Mouse (Mus musculus): ENCODE results near the gene Psmb5. TPM values are rescaled to one million over a fixed set of nuclear protein-coding genes. Genes with fewer than 3 reads are reported as not detected.

Psmb5 gene
- total RNA-seq, 2 experiments from 2014 or later, result 182 to 197 TPM

Small RNAs within 50 kb of the gene (microRNA-seq; reads per million reads assigned to microRNA genes)
- gene Mir686 (not detected), gene Mir6948 (not detected)

Other genes starting within 250 kb of the Psmb5 start
- gene Slc7a7, start 200.2 kb downstream of the Psmb5 start, total RNA-seq (2021), result 1 to 10 TPM; 2.2 to 3.7 TPM
- gene Mrpl52, start 191.1 kb downstream of the Psmb5 start, total RNA-seq (2021), result 100 to 1,000 TPM; 147 to 150 TPM
- gene Mmp14, start 186.4 kb downstream of the Psmb5 start, total RNA-seq (2021), result 10 to 100 TPM; 44.0 to 47.9 TPM
- 10 to 100 TPM; 39.6 to 39.8 TPM for gene Lrp10, start 153.9 kb downstream of the Psmb5 start, total RNA-seq (2021)
- gene Rem2, start 141.9 kb downstream of the Psmb5 start, total RNA-seq (2021), result 10 to 100 TPM; 15.0 to 17.2 TPM
- 10 to 100 TPM; 93.2 to 99.2 TPM for gene Prmt5, start 100.5 kb downstream of the Psmb5 start, total RNA-seq (2021)
- gene Haus4, start 63.4 kb downstream of the Psmb5 start, total RNA-seq (2021), result 1 to 10 TPM; 8.1 to 9.1 TPM
- 1 to 10 TPM; 4.2 TPM for gene Ajuba, start 40.5 kb downstream of the Psmb5 start, total RNA-seq (2021)
- gene 4931414P19Rik, start 12.0 kb downstream of the Psmb5 start, total RNA-seq (2021), result 1 to 10 TPM; 3.2 to 4.4 TPM
- not detected for gene Psmb11, start 3.4 kb upstream of the Psmb5 start, total RNA-seq (2021)
- not detected for gene Gm17606, start 22.9 kb upstream of the Psmb5 start, total RNA-seq (2021)
- 10 to 100 TPM; 17.2 to 20.7 TPM for gene Cdh24, start 23.3 kb upstream of the Psmb5 start, total RNA-seq (2021)
- gene 1700123O20Rik, start 68.2 kb upstream of the Psmb5 start, total RNA-seq (2021), result 10 to 100 TPM; 27.4 to 30.2 TPM
- 100 to 1,000 TPM; 273 to 279 TPM for gene Acin1, start 68.9 kb upstream of the Psmb5 start, total RNA-seq (2021)
- gene Gm29776, start 80.8 kb upstream of the Psmb5 start, total RNA-seq (2021), result not detected
- gene Cebpe, start 94.2 kb upstream of the Psmb5 start, total RNA-seq (2021), result not detected
- 10 to 100 TPM; 33.7 to 36.5 TPM for gene Slc7a8, start 163.9 kb upstream of the Psmb5 start, total RNA-seq (2021)
- gene Rnf212b, start 196.1 kb upstream of the Psmb5 start, total RNA-seq (2021), result not detected

All from left cerebral cortex, postnatal 4 days (tissue).